Mouse (Mus musculus) liver, postnatal 0 days (tissue): Measurements from ENCODE around the gene Snupn.

Experiments
- CTCF ChIP-seq: sonication (generic); IDR thresholded peaks from 2 replicates; pipeline ENCODE4 v1.5.1; 2016; ENCODE audit warnings: antibody characterized with exemption, low read depth
- EP300 ChIP-seq: IDR thresholded peaks from 2 replicates; pipeline ENCODE4 v1.6.1; 2016; ENCODE audit warnings: antibody characterized with exemption, low read depth, mild to moderate bottlenecking

DNA sequence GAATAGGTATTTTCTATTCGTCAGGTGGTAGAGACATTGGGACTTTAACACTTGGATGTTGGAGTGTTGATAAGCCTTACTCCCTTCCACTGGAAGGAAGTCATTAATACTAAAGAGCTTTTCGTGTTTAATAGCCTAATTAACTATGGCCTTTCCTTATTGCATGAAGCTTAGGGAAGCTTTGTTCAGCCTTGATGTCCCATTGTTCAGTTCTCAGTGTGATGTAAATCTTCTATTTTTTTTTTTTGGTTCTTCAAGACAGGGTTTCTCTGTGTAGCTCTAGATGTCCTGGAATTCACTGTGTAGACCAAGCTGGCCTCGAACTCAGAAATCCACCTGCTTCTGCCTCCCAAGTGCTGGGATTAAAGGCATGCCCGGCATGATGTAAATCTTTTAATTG lies 62.2 kb downstream of the Snupn start:
- TF ChIP-seq CTCF, result no peak
- TF ChIP-seq EP300, result no peak
